Mouse (Mus musculus): ENCODE measurements around the gene Zfp84.

DNA sequence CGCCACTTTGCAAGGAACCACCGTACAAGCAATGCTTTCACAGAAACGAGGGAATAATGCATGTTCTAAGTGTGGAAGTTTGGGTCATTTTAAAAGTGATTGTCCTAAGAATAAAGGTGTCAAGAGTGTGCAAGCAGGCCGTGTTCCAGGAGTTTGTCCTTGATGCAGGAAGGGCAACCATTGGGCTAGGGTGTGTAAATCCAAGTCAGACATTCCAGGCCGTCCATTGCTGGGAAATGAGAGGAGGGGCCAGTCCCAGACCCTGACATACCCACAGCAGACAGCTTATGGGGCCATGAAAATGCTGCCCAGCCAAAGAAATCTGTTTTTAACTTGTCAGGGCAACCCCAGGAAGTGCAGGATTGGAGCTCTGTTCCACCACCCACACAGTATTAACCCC is 38.7 kb downstream of the Zfp84 start:
- TF ChIP-seq POLR2A (IDR thresholded peaks at IDR 0.05; ENCODE audit: insufficient read length, low read depth) (no peak), MYOD1 (IDR thresholded peaks at IDR 0.05; ENCODE audit: control insufficient read depth in 1 of 3, insufficient read length in 2 of 3, low read depth in 2 of 3) (no peak), MAX (IDR thresholded peaks at IDR 0.05; ENCODE audit: low read depth) (no peak), SRF (IDR thresholded peaks at IDR 0.05; ENCODE audit: control insufficient read depth, insufficient read length, low read depth) (no peak), USF1 (IDR thresholded peaks at IDR 0.05; ENCODE audit: low read depth) (no peak), E2F4 (IDR thresholded peaks at IDR 0.05; ENCODE audit: insufficient read depth) (no peak), TCF12 (IDR thresholded peaks at IDR 0.05; ENCODE audit: insufficient read depth, poor library complexity, severe bottlenecking) (no peak), POLR2AphosphoS2 (IDR thresholded peaks at IDR 0.05; ENCODE audit: insufficient read length, low read depth) (no peak), TCF3 (IDR thresholded peaks at IDR 0.05; ENCODE audit: insufficient read length, low read depth) (no peak), REST (IDR thresholded peaks at IDR 0.05; ENCODE audit: insufficient read depth, insufficient read length) (no peak)

All from myocyte (in vitro differentiated cells).